Mouse (Mus musculus): ENCODE measurements around the gene Rusc1.

- no peak for TF ChIP-seq POLR2A (IDR thresholded peaks at IDR 0.05; ENCODE audit: low read depth, low read length)
- peak; percentile 47 for TF ChIP-seq CTCF (conservative IDR thresholded peaks at IDR 0.05; ENCODE audit: insufficient read depth, insufficient read length, low read depth, low read length)
Observed at GRCm38 (mm10) chr3:89090694-89091655, 2.1 kb downstream of the Rusc1 start.

Data from kidney, adult 2 months (tissue).